Mouse (Mus musculus) stomach, embryonic 16.5 days (tissue): Measurements from ENCODE around the gene Kdm5b. TPM values are rescaled to one million over a fixed set of nuclear protein-coding genes. Genes with fewer than 3 reads are reported as not detected.

Experiments used
- ATAC-seq: fragments of 200-750 bp; cut with Nextera tagmentation; 2 replicates; pipeline ENCODE4 v1.8.0; 2017; ENCODE audit warnings: moderate number of reproducible peaks, moderate TSS enrichment; ENCODE audit not compliant: insufficient read depth, low FRiP score
- H3K27ac ChIP-seq: fragments of 300-500 bp; sonication (generic); 2 replicates; pipeline ENCODE4 v1.5.1; 2014; ENCODE audit warnings: low read length
- H3K27me3 ChIP-seq: fragments of 300-500 bp; sonication (generic); 2 replicates; pipeline ENCODE4 v1.6.1; 2014; ENCODE audit warnings: low read length, control low read depth, mixed read lengths; ENCODE audit not compliant: control insufficient read depth, insufficient read depth
- H3K36me3 ChIP-seq: fragments of 300-500 bp; sonication (generic); 2 replicates; pipeline ENCODE4 v1.6.1; 2014; ENCODE audit warnings: low read length; ENCODE audit not compliant: control insufficient read depth, insufficient read depth
- H3K4me1 ChIP-seq: fragments of 300-500 bp; sonication (generic); 2 replicates; pipeline ENCODE4 v1.6.1; 2014; ENCODE audit warnings: low read length, control low read depth, mixed read lengths; ENCODE audit not compliant: control insufficient read depth, insufficient read depth
- H3K4me2 ChIP-seq: fragments of 300-500 bp; sonication (generic); 2 replicates; pipeline ENCODE4 v1.6.1; 2014; ENCODE audit warnings: low read depth, low read length, mixed read lengths
- H3K4me3 ChIP-seq: fragments of 300-500 bp; sonication (generic); replicated peaks from 2 replicates; pipeline ENCODE4 v1.5.1; 2014; ENCODE audit warnings: mild to moderate bottlenecking, low read length
- H3K9ac ChIP-seq: fragments of 300-500 bp; sonication (generic); 2 replicates; pipeline ENCODE4 v1.6.1; 2014; ENCODE audit warnings: low read length
- H3K9me3 ChIP-seq: fragments of 300-500 bp; sonication (generic); replicated peaks from 2 replicates; pipeline ENCODE4 v1.6.1; 2016; ENCODE audit warnings: low read length, control low read depth; ENCODE audit not compliant: control insufficient read depth
- WGBS: fragments of 180-500 bp; shearing (Covaris S2); extraction: QIAGEN DNeasy Blood & Tissue Kit; methylation state at CpG from one replicate; pipeline ENCODE4 v1.1.7; 2014; 5-methylcytosine and 5-hydroxymethylcytosine counted together
- polyA plus RNA-seq: library from polyadenylated mRNA; unstranded; fragments of >200 nt; fragmentation: Nextera tagmentation; extraction: Ambion mirVana; gene quantifications from 2 replicates; pipeline ENCODE4 v1.2.1, GENCODE M21; 2015

Kdm5b gene
- polyA plus RNA-seq, 1 experiment from 2014 or later, result 48.4 TPM

- Histone ChIP-seq H3K4me3 (peak overlapping the region; percentile 70), H3K4me2 (peak overlapping the region; percentile 81), H3K36me3 (no peaks in the 10 kb centered on the region), H3K27me3 (no peaks in the 10 kb centered on the region), H3K9me3 (no peaks in the 10 kb centered on the region), H3K4me1 (peaks cover 13% of the 10 kb centered on the region; the same call in 1 of the 2 replicates), H3K27ac (peak overlapping the region; percentile 95), H3K9ac (peak overlapping the region; percentile 86)
- ATAC-seq, result peak; percentile 93
- WGBS, result under 1% methylated on average over 35 of the region's 35 CpGs
Measured at GRCm38 (mm10) chr1:134556671-134557218, 3.2 kb upstream of the Kdm5b start.

GRCm38 (mm10) chr1:134558511-134558910 is 1.5 kb upstream of the Kdm5b start:
- Histone ChIP-seq H3K4me2 (no peak overlapping the region), H3K4me1 (peaks cover 22% of the 10 kb centered on the region), H3K27me3 (no peaks in the 10 kb centered on the region), H3K9me3 (no peaks in the 10 kb centered on the region), H3K4me3 (no peak overlapping the region), H3K9ac (no peak overlapping the region), H3K36me3 (no peaks in the 10 kb centered on the region), H3K27ac (no peak overlapping the region)
- ATAC-seq, result no peak
- 72% methylated on average over 5 of the region's 5 CpGs for WGBS

GRCm38 (mm10) chr1:134559226-134559625 is 745 bp upstream of the Kdm5b start:
- WGBS, result 65% methylated on average over 3 of the region's 3 CpGs
- no peak overlapping the region; the same call in 1 of the 2 replicates for H3K27ac ChIP-seq
- no peak overlapping the region for H3K4me3 ChIP-seq

DNA sequence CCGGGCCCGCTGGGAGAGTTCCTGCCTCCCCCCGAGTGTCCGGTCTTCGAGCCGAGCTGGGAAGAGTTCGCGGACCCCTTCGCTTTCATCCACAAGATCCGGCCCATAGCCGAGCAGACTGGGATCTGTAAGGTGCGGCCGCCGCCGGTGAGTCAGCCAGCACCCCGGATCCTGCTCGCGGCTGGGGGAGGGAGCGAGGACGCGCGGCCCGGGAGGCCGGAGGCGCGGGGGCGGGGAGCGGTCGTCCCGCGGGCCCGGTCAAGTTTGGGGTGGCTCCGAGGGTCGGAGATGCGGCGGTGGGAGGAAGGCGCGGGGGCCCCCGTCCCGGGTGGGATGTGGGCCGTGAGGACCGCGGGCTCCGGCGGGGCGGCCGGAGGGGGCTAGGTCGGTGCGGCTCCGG is 425 bp downstream of the Kdm5b start:
- peak overlapping the region; percentile 98 for H3K27ac ChIP-seq
- H3K9ac ChIP-seq, result peak overlapping the region; percentile 100
- H3K4me1 ChIP-seq, result peaks cover 23% of the 10 kb centered on the region
- H3K27me3 ChIP-seq, result no peaks in the 10 kb centered on the region
- H3K4me2 ChIP-seq, result peak overlapping the region; percentile 80
- 1% methylated on average over 48 of the region's 50 CpGs for WGBS
- H3K9me3 ChIP-seq, result no peaks in the 10 kb centered on the region
- no peaks in the 10 kb centered on the region for H3K36me3 ChIP-seq
- 0 out of 2 replicates have a peak, but pooled peaks have one; percentile 11 for ATAC-seq
- peak overlapping the region; percentile 100 for H3K4me3 ChIP-seq

More at GRCm38 (mm10) chr1:134559226-134559625, 745 bp upstream of the Kdm5b start:
- Histone ChIP-seq H3K9me3 (no peaks in the 10 kb centered on the region), H3K27me3 (no peaks in the 10 kb centered on the region), H3K9ac (no peak overlapping the region), H3K36me3 (no peaks in the 10 kb centered on the region), H3K4me1 (peaks cover 25% of the 10 kb centered on the region), H3K4me2 (no peak overlapping the region)
- no peak for ATAC-seq

- ATAC-seq, result peak; percentile 14; the same call in 1 of the 2 replicates
- peak overlapping the region; percentile 80 for H3K4me2 ChIP-seq
- under 1% methylated on average over 71 of the region's 76 CpGs for WGBS
Measured at GRCm38 (mm10) chr1:134560801-134561769, 1.1 kb downstream of the Kdm5b start.

DNA sequence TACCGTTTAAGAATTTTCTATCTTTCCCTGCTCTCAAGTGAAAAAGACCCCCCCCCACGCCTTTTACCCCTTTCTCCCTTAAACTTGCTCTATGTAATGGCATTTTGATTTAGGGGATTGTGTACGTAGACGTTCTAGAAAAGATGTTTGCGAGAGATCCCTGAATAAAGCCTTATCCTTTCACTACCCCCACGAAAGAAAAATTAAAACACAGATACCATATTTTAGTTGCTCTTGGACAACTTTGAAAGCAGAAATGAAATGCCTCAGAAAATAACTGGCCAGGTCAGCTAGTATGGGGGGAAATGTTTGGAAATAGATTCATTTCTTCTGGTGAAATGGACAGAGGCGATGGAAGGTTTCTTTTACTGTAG is 1.8 kb downstream of the Kdm5b start:
- H3K4me3 ChIP-seq, result peak overlapping the region; percentile 100
- H3K4me1 ChIP-seq, result peaks cover 16% of the 10 kb centered on the region
- H3K27me3 ChIP-seq, result no peaks in the 10 kb centered on the region
- peak overlapping the region; percentile 100 for H3K9ac ChIP-seq
- no peaks in the 10 kb centered on the region for H3K36me3 ChIP-seq
- 7% methylated on average over 7 of the region's 7 CpGs for WGBS
- peak overlapping the region; percentile 80 for H3K4me2 ChIP-seq
- no peak for ATAC-seq
- H3K27ac ChIP-seq, result peak overlapping the region; percentile 98
- no peaks in the 10 kb centered on the region for H3K9me3 ChIP-seq

More at GRCm38 (mm10) chr1:134560801-134561769, 1.1 kb downstream of the Kdm5b start:
- Histone ChIP-seq H3K9me3 (no peaks in the 10 kb centered on the region), H3K9ac (peak overlapping the region; percentile 100), H3K36me3 (no peaks in the 10 kb centered on the region), H3K27ac (peak overlapping the region; percentile 98), H3K4me1 (peaks cover 16% of the 10 kb centered on the region), H3K27me3 (no peaks in the 10 kb centered on the region), H3K4me3 (peak overlapping the region; percentile 100)

DNA sequence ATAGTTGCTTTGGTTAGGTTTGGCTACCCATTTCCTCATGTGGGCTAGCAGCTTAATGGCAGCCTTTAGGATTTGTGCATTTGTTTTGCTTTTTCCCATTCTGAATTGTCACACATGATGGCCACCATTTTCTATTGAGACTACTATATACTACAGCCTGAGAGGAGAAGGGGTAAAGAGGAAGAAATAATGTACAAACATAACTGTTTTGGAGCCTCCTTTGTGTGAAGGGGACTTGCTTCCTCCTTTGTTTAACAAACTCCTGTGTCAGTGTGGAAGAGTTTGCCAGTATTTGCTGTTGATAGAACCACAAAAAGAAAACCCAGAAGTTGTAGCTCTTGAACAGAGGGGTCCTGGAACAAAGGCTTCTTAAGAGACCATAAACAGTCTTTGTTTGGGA is 2.5 kb downstream of the Kdm5b start:
- H3K4me1 ChIP-seq, result peaks cover 13% of the 10 kb centered on the region
- ATAC-seq, result no peak
- no peaks in the 10 kb centered on the region for H3K9me3 ChIP-seq
- no peaks in the 10 kb centered on the region for H3K27me3 ChIP-seq
- peak overlapping the region; percentile 80 for H3K4me2 ChIP-seq
- no peak overlapping the region for H3K27ac ChIP-seq
- no peak overlapping the region for H3K9ac ChIP-seq
- peak overlapping the region; percentile 100 for H3K4me3 ChIP-seq
- no peaks in the 10 kb centered on the region for H3K36me3 ChIP-seq

GRCm38 (mm10) chr1:134563726-134564125 is 3.8 kb downstream of the Kdm5b start:
- Histone ChIP-seq H3K36me3 (no peaks in the 10 kb centered on the region), H3K27ac (no peak overlapping the region), H3K9ac (no peak overlapping the region), H3K27me3 (no peaks in the 10 kb centered on the region), H3K4me3 (no peak overlapping the region), H3K4me2 (no peak overlapping the region), H3K9me3 (no peaks in the 10 kb centered on the region), H3K4me1 (peaks cover 18% of the 10 kb centered on the region)
- 91% methylated on average over 3 of the region's 3 CpGs for WGBS
- no peak for ATAC-seq

GRCm38 (mm10) chr1:134567511-134567910 is 7.5 kb downstream of the Kdm5b start:
- ATAC-seq, result no peak
- Histone ChIP-seq H3K4me3 (no peak overlapping the region), H3K4me1 (peaks cover 15% of the 10 kb centered on the region), H3K27me3 (no peaks in the 10 kb centered on the region), H3K36me3 (no peaks in the 10 kb centered on the region), H3K4me2 (no peak overlapping the region), H3K9ac (no peak overlapping the region), H3K9me3 (no peaks in the 10 kb centered on the region), H3K27ac (no peak overlapping the region)
- WGBS, result 31% methylated on average over 1 of the region's 1 CpGs
